Mouse (Mus musculus) MEL (cell line): ENCODE measurements around the gene Fbrsl1.

Experiments
- CTCF ChIP-seq, 3 experiments: IDR thresholded peaks in 2 of 3; conservative IDR thresholded peaks in 1 of 3; 2 replicates each; pipeline ENCODE4 v1.5.1; 2011 to 2012; ENCODE audit warnings: low read length in 3 of 3, low read depth in 2 of 3, mild to moderate bottlenecking in 2 of 3, improper control_type of control experiment in 1 of 3, inconsistent platforms in 1 of 3, mixed read lengths in 1 of 3, moderate library complexity in 1 of 3; ENCODE audit not compliant: control insufficient read depth in 1 of 3, insufficient read depth in 1 of 3, poor library complexity in 1 of 3, severe bottlenecking in 1 of 3
- GATA1 ChIP-seq: IDR thresholded peaks from 2 replicates; pipeline ENCODE4 v1.6.1; 2011; ENCODE audit warnings: low read depth, low read length, improper control_type of control experiment
- KAT2A ChIP-seq: conservative IDR thresholded peaks from 2 replicates; pipeline ENCODE4 v1.6.1; 2012; ENCODE audit warnings: low read depth, low read length, improper control_type of control experiment, inconsistent platforms
- MAX ChIP-seq: IDR thresholded peaks from 2 replicates; pipeline ENCODE4 v1.6.1; 2011; ENCODE audit warnings: low read length, improper control_type of control experiment
- MAZ ChIP-seq: IDR thresholded peaks from 2 replicates; pipeline ENCODE4 v1.6.1; 2012; ENCODE audit warnings: low read depth, mild to moderate bottlenecking, inconsistent platforms, low read length, improper control_type of control experiment
- POLR2A ChIP-seq, 2 experiments: IDR thresholded peaks; 2 replicates each; pipeline ENCODE4 v1.6.1; 2011 to 2012; ENCODE audit warnings: low read length in 2 of 2, mild to moderate bottlenecking in 2 of 2, control low read depth in 1 of 2, improper control_type of control experiment in 1 of 2, low read depth in 1 of 2, moderate library complexity in 1 of 2; ENCODE audit not compliant: control insufficient read depth in 1 of 2, insufficient read depth in 1 of 2, poor library complexity in 1 of 2
- RAD21 ChIP-seq: IDR thresholded peaks from 2 replicates; pipeline ENCODE4 v1.6.1; 2011; ENCODE audit warnings: mild to moderate bottlenecking, low read depth, low read length, improper control_type of control experiment

DNA sequence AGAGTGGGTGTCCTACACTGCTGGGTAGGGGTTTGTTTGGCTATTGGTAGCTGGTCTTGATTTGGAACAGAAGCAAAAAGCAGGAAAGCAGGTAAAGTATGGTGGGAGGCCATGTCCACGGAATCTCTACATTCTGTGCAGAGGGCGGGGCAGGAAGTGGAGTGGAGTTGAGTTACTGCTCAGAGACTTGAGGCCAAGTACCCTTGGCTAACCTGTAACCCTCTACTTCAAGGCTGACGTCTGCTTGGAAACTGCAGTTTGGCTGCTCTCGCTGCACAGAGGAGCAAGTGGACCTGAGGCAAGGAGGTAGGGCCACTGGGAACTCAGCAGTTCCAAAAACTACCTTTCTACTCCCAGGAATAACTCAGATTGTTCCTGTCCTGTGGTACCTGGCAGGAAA lies 103.8 kb downstream of the Fbrsl1 start, which contains the start of gene Lrcol1:
- TF ChIP-seq CTCF (IDR thresholded peaks at IDR 0.05 in 2 of 3, conservative IDR thresholded peaks at IDR 0.05 in 1 of 3; ENCODE audit: control insufficient read depth in 1 of 3, insufficient read depth in 1 of 3, low read depth in 2 of 3, low read length in 3 of 3, poor library complexity in 1 of 3, severe bottlenecking in 1 of 3) = no peak
- TF ChIP-seq MAZ = no peak
- TF ChIP-seq KAT2A = no peak
- no peak for TF ChIP-seq GATA1
- TF ChIP-seq RAD21 = no peak
- TF ChIP-seq POLR2A (IDR thresholded peaks at IDR 0.05; ENCODE audit: control insufficient read depth in 1 of 2, insufficient read depth in 1 of 2, low read depth in 1 of 2, low read length in 2 of 2, poor library complexity in 1 of 2) = no peak
- TF ChIP-seq MAX = no peak
